Mouse (Mus musculus) left cerebral cortex, postnatal 25 days (tissue): Measurements from ENCODE around the gene Cacng5. TPM values are rescaled to one million over a fixed set of nuclear protein-coding genes. Genes with fewer than 3 reads are reported as not detected.

Experiments used
- DNase-seq, 2 experiments: peaks; one replicate each; pipeline ENCODE4 v3.0.0; 2022; ENCODE audit warnings: low spot score in 2 of 2, mixed read lengths in 1 of 2
- intact Hi-C: fragments of 180-260 bp; cut with DNase I; formaldehyde crosslinking; loops from one replicate; pipeline ENCODE4 v1.15.1; 2025
- total RNA-seq, 2 experiments: library from RNA; stranded (reverse); gene quantifications; 2 replicates each; pipeline ENCODE4 v1.2.3; 2021

The Cacng5 gene
- 10 to 100 TPM; 12.9 to 14.4 TPM for total RNA-seq

- peak in 1 of 2 experiments; percentile 37 for DNase-seq
- intact Hi-C loops = no loop called here
Measured at GRCm38 (mm10) chr11:107914634-107915226, at the start of gene Cacng5. TSS of gene Cacng5 (minus strand) at chr11:107915055.

DNA sequence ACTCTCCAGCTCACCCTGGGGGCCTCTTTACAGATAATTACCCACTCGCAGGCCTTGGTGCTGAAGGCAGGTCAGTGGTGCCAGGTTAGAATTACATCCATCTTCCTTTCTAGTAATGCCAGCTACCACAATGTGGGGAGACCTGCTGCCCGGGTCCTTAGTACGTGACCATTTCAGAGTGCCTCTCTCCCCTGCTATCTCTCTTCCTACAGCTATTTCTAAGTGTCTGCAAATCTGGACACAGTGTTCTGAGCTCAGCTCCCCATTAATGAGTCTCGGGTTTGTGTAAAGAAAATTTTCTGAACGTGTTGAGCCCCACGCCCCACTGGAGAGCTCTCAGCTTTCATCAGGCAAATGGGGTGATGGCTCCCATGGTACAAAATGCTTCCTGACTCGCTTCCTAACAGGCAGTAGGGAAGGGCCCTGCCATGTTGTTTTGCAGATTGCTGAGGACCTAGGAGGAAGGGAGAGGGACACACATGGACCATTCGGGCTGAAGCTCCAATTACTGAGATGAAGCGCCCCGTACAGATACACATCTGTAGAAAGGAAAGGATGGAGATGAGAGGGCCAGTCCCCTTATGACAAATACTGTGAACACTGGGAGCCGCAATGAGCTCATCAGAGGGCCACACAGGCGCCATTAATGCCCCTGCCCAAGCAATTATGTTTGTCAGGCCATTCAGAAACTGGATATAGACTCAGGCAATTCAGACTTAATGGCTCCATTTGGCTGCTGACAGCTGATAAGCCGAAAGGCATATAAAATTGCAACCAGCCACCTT is 42.9 kb upstream of the Cacng5 start:
- intact Hi-C loops = no loop called here
- DNase-seq = no peak

DNA sequence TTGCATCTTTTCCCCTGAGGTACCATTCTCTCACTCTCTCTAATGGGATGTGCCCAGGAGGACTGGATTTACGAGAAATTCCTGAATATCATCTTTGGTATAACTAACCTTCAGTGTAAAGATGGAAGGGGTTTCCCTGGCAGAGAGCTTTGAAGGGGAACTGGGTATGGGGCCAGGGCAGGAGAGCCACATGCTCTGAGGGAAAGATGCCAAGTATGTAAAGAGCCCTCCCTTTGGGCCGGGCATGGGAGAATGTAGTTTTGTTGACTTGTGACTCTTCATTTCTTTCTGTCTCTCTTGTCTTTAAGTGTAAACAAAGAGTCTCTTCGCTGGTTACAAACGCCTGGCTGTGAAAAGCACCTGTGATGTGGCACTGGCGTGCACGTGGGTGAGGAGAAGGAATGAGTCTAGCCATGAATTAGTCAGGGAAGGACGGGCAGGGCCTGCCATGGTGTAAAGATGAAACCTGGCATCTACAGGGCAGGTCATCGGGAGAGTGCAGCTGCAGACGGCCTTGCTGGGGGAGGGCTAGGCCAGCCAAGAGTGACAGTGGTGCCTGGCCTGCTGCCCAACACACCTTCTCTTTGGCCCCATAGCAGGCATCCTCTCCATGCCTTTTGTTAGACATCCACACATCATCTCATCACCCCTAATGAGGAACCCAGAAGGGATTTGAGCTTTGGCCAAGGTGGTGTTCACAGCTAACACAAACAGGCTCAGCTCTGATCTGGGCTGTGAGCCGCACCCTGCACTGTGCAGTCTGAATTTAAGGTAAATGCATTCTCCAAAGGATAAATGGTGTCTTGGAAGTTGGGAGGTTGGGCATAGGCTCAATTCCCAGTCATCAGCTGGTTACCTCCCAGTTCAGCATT is 40.6 kb upstream of the Cacng5 start:
- no peak for DNase-seq
- intact Hi-C loops = no loop called here

- DNase-seq = no peak
- intact Hi-C loops = no loop called here
Measured at GRCm38 (mm10) chr11:107951431-107951830, 36.6 kb upstream of the Cacng5 start.

GRCm38 (mm10) chr11:107950658-107951057 is 35.8 kb upstream of the Cacng5 start:
- intact Hi-C loops = no loop called here
- no peak for DNase-seq

DNA sequence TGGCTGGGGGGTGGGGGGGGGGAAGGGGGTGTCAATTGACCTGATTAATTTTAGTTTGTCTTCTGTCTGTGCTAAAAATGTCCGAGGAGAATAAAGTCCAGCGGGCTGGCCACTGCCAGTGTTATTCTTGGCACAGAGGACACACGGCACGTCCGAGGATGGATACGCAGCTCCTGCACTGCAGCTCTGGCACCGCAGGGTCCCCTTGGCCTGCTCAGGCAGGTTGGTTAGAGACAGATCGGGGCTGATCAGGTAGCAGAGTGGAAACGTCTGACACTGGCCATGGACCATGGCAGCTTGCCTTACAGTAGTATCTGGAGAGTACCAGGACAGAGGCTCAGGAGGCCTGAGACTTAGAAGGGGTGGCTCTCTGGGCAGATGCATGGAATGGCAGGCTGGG is 35.4 kb upstream of the Cacng5 start:
- DNase-seq = no peak
- intact Hi-C loops = no loop called here

DNA sequence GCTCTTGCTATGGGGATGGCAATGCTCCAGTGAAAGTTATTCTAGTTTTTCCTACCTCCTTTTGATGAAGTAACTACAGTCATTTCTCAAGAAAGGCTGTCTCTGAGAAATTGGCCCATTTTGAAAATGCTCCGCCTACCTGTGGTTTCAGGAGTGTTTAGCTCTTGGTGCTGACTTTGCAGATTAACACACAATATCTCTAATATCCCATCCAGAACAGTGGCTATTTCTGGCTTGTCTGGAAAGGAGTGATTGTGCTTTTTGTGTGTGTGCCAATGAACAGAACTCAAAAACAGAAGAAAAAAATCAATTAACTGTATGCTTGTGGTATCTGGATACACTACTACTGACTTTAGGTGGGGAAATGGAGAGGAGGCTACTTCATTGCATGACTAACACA is 33.1 kb upstream of the Cacng5 start:
- no peak for DNase-seq
- intact Hi-C loops = no loop called here

- intact Hi-C loops = no loop called here
- no peak for DNase-seq
Measured at GRCm38 (mm10) chr11:107946823-107947222, 32.0 kb upstream of the Cacng5 start.

DNA sequence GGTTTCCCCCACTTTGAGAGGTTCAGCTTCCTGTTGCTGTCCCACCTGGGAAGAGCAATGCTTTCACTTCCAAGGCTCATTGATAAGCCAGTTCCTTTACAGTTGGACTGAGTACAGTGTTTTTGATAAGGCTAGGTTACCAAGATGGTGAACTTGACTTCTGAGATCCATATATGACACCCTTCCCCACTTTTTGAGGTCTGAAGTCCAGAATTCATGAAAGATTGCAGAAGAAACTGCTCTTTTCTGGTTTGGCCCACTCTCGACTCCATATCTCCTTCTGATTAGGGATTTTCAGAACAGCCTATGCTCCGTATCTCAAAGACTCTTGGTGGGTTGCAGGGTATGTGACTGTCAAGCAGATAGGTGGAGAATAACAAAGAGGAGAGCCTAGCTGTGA is 22.1 kb upstream of the Cacng5 start:
- intact Hi-C loops = no loop called here
- no peak for DNase-seq

- intact Hi-C loops = no loop called here
- DNase-seq = no peak
Measured at GRCm38 (mm10) chr11:107931721-107932120, 16.9 kb upstream of the Cacng5 start.

DNA sequence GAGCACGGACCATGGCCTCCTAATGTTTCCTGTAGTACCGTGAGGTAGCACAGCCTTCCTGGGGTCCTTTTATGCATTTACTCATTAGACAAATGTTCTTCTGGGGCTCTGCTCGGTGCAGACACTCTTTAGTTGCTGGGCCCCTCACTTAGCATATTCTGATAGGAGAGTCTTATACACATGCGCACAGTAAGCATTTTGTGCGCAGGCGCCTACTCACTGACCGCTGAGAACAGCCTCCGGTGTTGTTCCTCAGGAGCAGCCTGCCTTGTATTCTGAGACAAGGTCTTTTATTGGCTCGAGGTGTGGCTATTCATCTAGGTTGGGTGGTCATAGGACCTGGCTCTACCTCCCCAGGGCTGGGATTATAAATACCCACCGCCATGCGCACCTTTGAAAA is 16.4 kb upstream of the Cacng5 start:
- DNase-seq = no peak
- intact Hi-C loops = no loop called here

- intact Hi-C loops = no loop called here
- DNase-seq = peak; percentile 41 to 42
Measured at GRCm38 (mm10) chr11:107929712-107930111, 14.9 kb upstream of the Cacng5 start.

GRCm38 (mm10) chr11:107919852-107920508 is 5.1 kb upstream of the Cacng5 start:
- DNase-seq = no peak
- intact Hi-C loops = loop anchor here (5.0 kb wide), 1 partner anchor 62 kb away; no protein-coding TSS in a partner anchor

- DNase-seq = peak in 1 of 2 experiments; percentile 52
Measured at GRCm38 (mm10) chr11:107917721-107918235, 2.9 kb upstream of the Cacng5 start.

GRCm38 (mm10) chr11:107913317-107913716 is 1.5 kb downstream of the Cacng5 start:
- intact Hi-C loops = no loop called here
- no peak for DNase-seq

More at GRCm38 (mm10) chr11:107917721-107918235, 2.9 kb upstream of the Cacng5 start:
- intact Hi-C loops = no loop called here

DNA sequence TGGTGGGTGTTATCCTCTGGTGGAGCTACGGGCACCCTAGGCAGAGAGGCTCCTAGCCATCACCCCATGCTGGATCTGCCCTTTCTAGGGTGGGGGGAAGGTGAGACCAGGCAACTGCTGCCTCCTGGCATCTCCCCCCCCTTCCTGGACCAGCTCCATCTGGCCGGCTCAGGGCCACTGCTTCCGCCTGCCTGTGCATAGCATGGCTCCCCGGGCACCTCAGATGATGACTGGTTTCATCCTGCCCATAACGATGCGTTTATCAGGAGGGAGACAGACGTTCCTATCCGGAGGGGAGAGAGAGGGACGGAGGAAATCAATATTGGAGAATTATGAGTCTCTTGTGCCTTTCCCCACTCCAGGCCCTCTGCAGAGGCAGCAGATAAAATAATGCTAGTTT is 9.5 kb downstream of the Cacng5 start:
- intact Hi-C loops = no loop called here
- no peak for DNase-seq

- DNase-seq = no peak
- intact Hi-C loops = no loop called here
Measured at GRCm38 (mm10) chr11:107903966-107904605, 10.8 kb downstream of the Cacng5 start.

GRCm38 (mm10) chr11:107900470-107900869 is 14.4 kb downstream of the Cacng5 start:
- DNase-seq = no peak
- intact Hi-C loops = no loop called here

DNA sequence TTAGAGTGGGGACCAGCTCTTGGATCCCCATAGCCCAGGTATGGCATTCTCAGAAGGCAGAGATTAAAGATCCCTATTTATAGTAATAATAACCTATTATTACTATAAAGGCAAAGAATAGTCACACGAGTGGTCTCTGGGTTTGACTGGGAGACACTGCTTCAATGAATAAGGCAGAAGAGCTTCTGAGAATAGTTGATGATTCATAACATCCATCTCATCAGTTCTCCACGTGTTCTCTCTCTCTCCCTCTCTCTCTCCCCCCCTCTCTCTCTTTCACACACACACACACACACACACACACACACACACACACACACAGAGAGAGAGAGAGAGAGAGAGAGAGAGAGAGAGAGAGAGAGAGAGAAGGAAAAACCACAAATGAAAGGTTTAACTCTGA is 16.2 kb downstream of the Cacng5 start:
- no peak for DNase-seq
- intact Hi-C loops = no loop called here
